Mouse (Mus musculus) monocyte, adult 5-6 weeks (primary cell): ENCODE results near the gene Kcnq1. TPM values are rescaled to one million over a fixed set of nuclear protein-coding genes. Genes with fewer than 3 reads are reported as not detected.

Experiments used
- ATAC-seq: fragments of 153-309, 156-312 bp; replicated peaks from 2 replicates; pipeline ENCODE4 v1.8.0; 2017; ENCODE audit warnings: mild to moderate bottlenecking; ENCODE audit not compliant: low TSS enrichment, insufficient number of reproducible peaks, severe bottlenecking, poor library complexity, low FRiP score
- total RNA-seq: library from RNA; stranded (forward); fragments of 200-1000, 200-491, 200-594 nt; gene quantifications from 3 replicates; pipeline ENCODE4 v1.2.3, GENCODE M21; 2017

The Kcnq1 gene
- total RNA-seq, 1 experiment from 2014 or later, result not detected

DNA sequence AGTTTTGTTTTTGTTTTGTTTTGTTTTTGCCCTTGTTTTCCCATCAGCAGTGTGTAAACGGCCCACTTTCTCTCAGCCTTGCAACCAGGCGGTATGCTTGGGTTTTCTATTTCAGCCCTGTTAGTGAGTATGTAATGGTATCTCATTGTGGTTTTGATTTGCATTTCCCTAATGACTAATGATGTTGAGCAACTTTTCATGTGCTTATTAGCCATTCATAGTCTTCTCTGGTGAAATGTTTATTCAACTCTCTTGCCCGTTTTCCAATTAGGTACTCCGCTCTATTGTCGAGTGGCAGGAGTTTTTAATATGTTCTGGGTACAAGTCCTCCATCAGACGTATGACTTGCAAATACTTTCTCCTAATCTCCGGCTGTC is 262.1 kb downstream of the Kcnq1 start:
- ATAC-seq, result no peak

GRCm38 (mm10) chr7:143371336-143371735 is 265.2 kb downstream of the Kcnq1 start:
- ATAC-seq, result no peak

DNA sequence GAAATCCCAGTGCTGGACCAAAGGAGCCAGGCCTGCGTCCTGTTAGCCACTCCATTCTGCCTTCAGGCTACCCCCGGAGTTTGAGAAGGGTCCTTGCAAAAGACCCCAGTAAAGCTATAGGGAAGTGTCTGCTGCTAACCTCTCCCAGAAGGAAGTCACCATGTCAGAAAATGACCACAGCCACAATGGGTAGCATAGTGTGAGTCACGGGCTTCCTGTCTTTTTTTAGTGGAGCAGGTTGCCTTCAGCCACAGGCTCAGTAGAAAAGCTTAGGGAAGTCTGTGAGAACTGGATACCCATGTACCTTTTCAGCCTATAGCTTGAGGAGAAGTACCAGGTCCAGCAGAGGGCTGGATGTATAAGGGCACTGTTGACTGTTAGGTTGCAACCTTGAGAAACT is 267.1 kb downstream of the Kcnq1 start:
- no peak for ATAC-seq

- no peak for ATAC-seq
Measured at GRCm38 (mm10) chr7:143375945-143376344, 269.8 kb downstream of the Kcnq1 start.

GRCm38 (mm10) chr7:143380466-143381073 is 274.4 kb downstream of the Kcnq1 start:
- no peak for ATAC-seq

DNA sequence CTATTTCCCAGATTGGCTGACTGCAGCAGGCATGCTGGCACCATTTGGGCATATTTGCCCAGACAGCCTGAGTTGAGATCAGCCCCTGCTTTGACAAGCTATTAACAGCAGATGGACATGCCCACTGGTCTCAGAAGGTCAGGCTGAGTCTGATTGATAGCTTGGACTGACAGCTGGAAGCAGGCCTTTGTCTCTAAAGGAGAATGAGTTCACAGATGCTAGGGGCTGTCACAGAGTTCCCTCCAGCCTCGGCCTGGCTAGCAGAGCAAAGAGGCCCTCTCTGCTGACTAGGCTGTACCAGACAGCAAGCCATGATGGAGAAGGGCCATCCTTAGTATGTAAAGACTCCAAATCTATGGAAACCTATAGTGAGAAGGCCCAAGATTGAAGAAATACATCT is 280.5 kb downstream of the Kcnq1 start:
- no peak for ATAC-seq

GRCm38 (mm10) chr7:143388783-143389695 is 282.9 kb downstream of the Kcnq1 start:
- ATAC-seq, result no peak

GRCm38 (mm10) chr7:143389860-143390259 is 283.7 kb downstream of the Kcnq1 start:
- ATAC-seq, result no peak

GRCm38 (mm10) chr7:143390277-143390948 is 284.3 kb downstream of the Kcnq1 start:
- ATAC-seq, result no peak

DNA sequence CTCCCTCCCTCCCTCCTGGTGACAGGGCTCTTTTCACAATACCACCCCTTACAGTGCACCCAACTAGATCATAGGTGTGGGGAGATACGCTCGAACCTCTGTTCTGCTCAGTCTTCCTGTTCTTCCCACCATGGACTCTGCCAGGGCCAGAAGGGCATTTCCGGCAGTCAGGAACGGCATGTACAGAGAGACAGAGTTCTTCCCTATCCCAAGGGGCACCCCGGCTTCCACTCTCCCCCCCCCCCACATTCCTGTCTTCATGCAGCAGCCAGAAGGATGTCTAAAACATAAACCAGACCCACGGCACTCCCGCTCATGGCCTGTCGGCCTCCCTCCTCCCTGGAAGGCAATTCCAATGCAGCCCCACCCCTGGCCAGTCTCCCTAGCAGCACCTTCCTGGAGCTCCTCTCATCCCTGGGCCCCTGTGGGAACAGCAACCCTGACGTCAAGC is 289.0 kb downstream of the Kcnq1 start:
- no peak for ATAC-seq

DNA sequence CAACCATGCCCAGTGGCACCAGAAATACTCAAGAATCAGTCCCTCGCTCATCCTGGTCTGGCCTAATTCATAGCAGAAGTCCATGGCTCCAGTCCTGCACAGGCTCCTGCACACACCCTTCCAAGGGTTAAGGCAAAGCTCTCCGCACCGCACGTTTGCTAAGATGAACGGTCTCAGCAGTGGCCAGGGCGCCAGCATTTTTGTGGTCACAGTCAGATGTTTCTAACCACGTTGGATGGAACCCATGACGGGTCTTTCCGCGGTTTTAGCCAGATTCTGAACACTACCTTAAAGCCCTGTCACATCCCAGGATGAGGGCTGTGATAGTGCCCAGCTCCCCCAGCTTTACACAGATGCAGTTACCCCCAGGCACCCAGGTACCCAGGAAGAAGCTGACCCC is 293.6 kb downstream of the Kcnq1 start:
- ATAC-seq, result no peak

DNA sequence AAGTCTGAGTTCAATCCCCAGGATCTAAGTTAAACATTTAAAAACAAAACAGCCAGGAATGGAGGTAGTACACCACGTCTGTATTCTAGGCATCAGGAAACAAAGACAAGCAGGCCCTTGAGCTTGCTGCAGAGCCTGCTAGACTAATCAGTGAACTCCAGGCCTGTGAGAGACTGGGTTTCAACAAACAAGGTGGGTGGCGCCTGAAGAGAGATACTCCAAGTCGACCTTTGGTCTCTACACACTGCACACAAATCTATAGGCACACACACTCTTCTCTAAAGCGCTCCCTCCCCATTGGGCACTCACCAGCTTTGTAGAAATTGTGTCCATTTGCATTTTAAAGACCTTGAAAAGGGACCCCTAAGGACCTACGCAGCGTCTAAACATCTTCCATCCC is 294.4 kb downstream of the Kcnq1 start:
- ATAC-seq, result no peak

DNA sequence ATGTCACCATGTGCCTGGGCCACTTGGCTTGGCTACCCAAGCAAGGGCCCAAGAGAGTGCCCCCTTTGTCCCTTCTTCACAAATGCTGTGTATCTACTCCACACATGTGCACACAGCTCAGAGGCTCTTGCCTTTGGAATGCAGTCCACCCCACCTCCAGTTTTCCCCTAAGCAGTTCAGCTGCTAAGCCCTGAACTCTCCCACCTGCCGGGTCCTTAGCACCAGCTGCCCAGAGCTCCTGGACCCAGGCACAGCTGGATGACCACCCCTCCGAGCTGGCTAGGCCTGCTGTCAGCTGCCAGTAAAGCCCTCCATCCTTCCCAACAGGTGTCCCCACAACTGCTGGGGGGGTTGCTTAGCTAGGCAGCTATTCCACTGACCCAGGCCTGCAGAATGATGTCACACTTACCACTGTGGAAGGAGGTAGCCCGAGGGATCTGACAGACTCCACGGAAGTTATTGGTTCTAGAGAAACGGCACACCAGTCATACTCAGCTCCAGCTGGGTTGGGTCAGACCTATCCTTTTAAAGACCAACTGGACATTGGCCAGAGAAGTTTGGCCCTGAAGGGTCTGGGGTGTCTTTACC is 295.4 kb downstream of the Kcnq1 start:
- ATAC-seq, result no peak

DNA sequence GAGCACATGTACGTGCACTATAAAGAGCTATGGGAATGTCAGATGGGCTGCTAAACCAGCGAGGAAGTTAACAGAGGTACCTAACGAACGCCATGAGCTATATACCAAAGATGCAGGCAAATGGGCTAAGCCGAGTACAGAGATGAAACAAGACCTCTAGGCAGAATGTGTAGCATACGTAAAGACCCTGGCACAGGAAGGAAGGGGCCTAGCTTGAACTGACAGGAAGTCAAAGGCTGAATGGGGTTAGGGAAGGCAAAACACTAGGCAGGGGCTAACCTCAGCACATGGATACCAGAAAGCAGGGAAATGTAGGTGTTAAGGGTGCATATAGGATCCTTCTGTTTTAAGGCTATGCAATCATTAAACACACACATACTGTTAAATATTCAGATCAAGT is 298.1 kb downstream of the Kcnq1 start:
- no peak for ATAC-seq

DNA sequence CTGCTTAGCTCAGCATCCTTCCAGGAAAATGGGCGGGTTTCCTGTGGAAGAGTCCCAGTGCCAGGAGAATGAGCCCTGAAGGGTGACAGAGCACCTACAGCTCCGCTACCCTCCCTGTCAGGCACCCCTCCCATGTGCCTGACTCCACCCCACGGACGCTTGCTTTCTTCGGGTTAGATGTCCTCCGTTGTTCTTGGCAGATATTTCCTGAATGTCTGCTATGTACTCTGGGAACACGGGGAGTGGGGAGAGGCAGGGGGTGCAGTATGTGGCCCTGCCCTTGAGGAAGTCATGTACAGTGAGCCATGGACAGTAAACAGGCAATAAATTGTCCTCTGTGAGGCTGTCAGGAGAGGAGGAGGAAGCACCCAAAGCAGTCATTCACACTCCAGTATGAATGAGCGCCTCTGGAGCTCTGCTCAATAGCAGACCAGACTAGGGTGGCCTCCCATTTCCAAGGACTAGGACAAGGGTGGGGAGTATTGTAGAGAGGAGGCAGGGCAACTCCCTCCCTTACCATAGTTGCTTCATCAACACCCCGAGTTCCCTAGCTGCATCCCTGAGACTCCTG is 301.9 kb downstream of the Kcnq1 start:
- no peak for ATAC-seq

GRCm38 (mm10) chr7:143408615-143409021 is 302.5 kb downstream of the Kcnq1 start:
- no peak for ATAC-seq

DNA sequence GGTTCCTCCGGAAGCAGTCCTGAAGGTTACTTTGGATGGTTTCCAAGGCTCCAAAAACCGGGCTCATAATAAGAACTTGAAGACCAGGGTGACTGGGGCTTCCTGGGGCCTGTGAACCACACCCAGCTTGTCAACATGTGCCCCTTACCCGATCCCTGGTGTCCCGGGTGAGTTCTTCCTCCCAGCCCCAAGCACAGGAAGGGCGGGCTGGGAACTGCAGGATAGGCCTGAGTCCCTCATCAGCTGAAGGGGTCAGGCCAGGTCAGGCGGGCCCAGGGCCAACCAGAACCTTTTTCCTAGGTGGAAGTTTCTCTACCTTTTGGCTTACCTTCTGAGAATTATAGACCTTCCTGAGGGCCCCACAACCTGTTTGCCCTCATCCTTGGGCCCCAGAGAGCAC is 306.4 kb downstream of the Kcnq1 start:
- no peak for ATAC-seq

DNA sequence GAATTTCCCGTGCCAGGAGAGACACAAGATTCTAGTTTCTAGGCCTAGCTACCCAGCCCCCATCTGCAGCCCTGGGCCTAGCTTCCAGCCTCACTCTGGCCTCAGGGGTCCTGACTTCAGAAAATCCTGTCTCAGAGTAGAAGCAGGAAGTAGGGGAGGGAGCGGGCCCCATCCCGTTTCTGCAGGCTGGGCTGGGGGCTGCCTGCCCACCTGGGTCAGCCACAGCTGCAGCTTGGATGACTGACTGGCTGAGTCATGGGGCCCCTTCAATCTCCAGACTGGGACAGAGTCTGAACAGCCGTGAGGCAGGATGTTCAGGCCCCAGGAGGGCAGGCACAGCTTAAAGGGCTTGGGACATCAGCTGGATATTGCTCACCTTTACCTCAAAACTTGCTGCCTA is 308.9 kb downstream of the Kcnq1 start:
- no peak for ATAC-seq

- no peak for ATAC-seq
Measured at GRCm38 (mm10) chr7:143416406-143416805, 310.2 kb downstream of the Kcnq1 start.
